Mouse (Mus musculus) heart, postnatal 0 days (tissue): ENCODE results near the gene Ptpn22.

Experiments used
- CTCF ChIP-seq: IDR thresholded peaks from 2 replicates; pipeline ENCODE4 v1.5.1; 2016; ENCODE audit warnings: antibody characterized with exemption, control low read depth, low read depth
- EP300 ChIP-seq: IDR thresholded peaks from 2 replicates; pipeline ENCODE4 v1.6.1; 2016; ENCODE audit warnings: antibody characterized with exemption, low read depth

DNA sequence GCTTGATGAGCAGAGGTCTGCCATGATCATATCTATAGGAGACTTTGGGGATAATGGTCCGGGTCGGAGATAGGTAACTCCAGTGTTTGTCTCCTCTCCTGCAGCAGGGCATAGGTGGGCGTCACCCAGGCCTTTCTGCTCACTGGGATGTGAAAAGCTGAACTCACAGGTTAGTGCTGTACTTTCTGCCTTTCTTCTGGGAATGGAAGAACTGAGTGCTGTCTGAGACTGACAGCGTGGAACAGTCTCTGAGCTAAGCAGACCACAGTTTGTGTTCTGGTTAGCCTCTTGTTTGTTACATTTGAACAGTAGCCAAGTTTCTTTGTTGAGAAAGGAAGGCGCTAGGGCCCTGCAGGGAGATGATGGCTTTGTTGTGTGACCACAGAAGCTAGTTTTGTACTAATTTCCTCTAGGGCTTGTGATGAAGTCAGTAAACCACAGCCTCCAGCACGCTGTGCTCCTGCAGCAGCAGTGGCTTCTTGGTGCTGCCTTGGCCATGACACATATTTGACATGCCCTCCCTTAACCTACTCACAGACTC is 326 bp downstream of the Ptpn22 start:
- TF ChIP-seq CTCF (no peak), EP300 (no peak)
